Mouse (Mus musculus) E14TG2a.4 (cell line): ENCODE data around the gene Gucy2d.

Experiments
- CTCF ChIP-seq: conservative IDR thresholded peaks from 2 replicates; pipeline ENCODE4 v1.5.1; 2014; ENCODE audit warnings: low read length
- NANOG ChIP-seq: IDR thresholded peaks from 2 replicates; pipeline ENCODE4 v1.6.1; 2014; ENCODE audit warnings: borderline replicate concordance, low read length, mixed read lengths
- POU5F1 ChIP-seq: IDR thresholded peaks from 2 replicates; pipeline ENCODE4 v1.6.1; 2014; ENCODE audit warnings: low read length, borderline replicate concordance

GRCm38 (mm10) chr7:98481861-98482260, 41.6 kb downstream of the Gucy2d start:
- TF ChIP-seq CTCF (no peak), POU5F1 (no peak), NANOG (no peak)
